Mouse (Mus musculus) thymus, postnatal 10 days (tissue): ENCODE results near the gene Gm49383.
A peak's percentile ranks its signal among the peaks of the same experiment; 100 is the strongest.

ENCODE experiments used
- DNase-seq, 2 experiments: peaks; one replicate each; pipeline ENCODE4 v3.0.0; 2021; ENCODE audit warnings: low spot score in 2 of 2

Gm49383 gene

GRCm38 (mm10) chr12:69204052-69204833 lies 7.3 kb upstream of the Gm49383 start, which contains the start of gene Gm49384:
Gene Gm49384, minus strand, starts transcription at chr12:69204267.
- DNase-seq: no peak

GRCm38 (mm10) chr12:69198985-69199384 lies 2.1 kb upstream of the Gm49383 start:
- no peak for DNase-seq

GRCm38 (mm10) chr12:69198164-69198535 lies 1.2 kb upstream of the Gm49383 start, which contains the start of gene Dnaaf2:
Gene Dnaaf2, minus strand, starts transcription at chr12:69198429.
- peak; percentile 34 to 40 for DNase-seq

- DNase-seq: peak in 1 of 2 experiments; percentile 30
Measured at GRCm38 (mm10) chr12:69197378-69198163, 667 bp upstream of the Gm49383 start.

- DNase-seq: no peak
Measured at GRCm38 (mm10) chr12:69192637-69193036, 4.3 kb downstream of the Gm49383 start.

- no peak for DNase-seq
Measured at GRCm38 (mm10) chr12:69191396-69191795, 5.5 kb downstream of the Gm49383 start.

GRCm38 (mm10) chr12:69190522-69190921 lies 6.4 kb downstream of the Gm49383 start:
- DNase-seq: no peak

- no peak for DNase-seq
Measured at GRCm38 (mm10) chr12:69190074-69190473, 6.8 kb downstream of the Gm49383 start.

GRCm38 (mm10) chr12:69186811-69187471 lies 10.0 kb downstream of the Gm49383 start:
- DNase-seq: no peak

GRCm38 (mm10) chr12:69185371-69185770 lies 11.5 kb downstream of the Gm49383 start:
- DNase-seq: no peak

GRCm38 (mm10) chr12:69184342-69185295 lies 12.3 kb downstream of the Gm49383 start:
- DNase-seq: peak in 1 of 2 experiments; percentile 29

- DNase-seq: peak; percentile 94 to 98
Measured at GRCm38 (mm10) chr12:69183583-69184308, 13.2 kb downstream of the Gm49383 start, which contains the start of the genes Rpl36al and Mgat2. Gene Rpl36al, minus strand, starts transcription at chr12:69184083. Gene Mgat2, plus strand, starts transcription at chr12:69184157.

GRCm38 (mm10) chr12:69181800-69182199 lies 15.1 kb downstream of the Gm49383 start:
- no peak for DNase-seq

- DNase-seq: no peak
Measured at GRCm38 (mm10) chr12:69179371-69179770, 17.5 kb downstream of the Gm49383 start.

- DNase-seq: no peak
Measured at GRCm38 (mm10) chr12:69177526-69177925, 19.4 kb downstream of the Gm49383 start.

- DNase-seq: no peak
Measured at GRCm38 (mm10) chr12:69175975-69176374, 20.9 kb downstream of the Gm49383 start.

- no peak for DNase-seq
Measured at GRCm38 (mm10) chr12:69171307-69171706, 25.6 kb downstream of the Gm49383 start.

GRCm38 (mm10) chr12:69168461-69169106 lies 28.3 kb downstream of the Gm49383 start, which contains the start of gene Lrr1:
Gene Lrr1, plus strand, starts transcription at chr12:69168814.
- DNase-seq: peak; percentile 64 to 81

- DNase-seq: no peak
Measured at GRCm38 (mm10) chr12:69167656-69168460, 29.0 kb downstream of the Gm49383 start.
